Mouse (Mus musculus) Muller cell, postnatal 12 days (primary cell): ENCODE measurements around the gene Chmp6.

Source experiments
- DNase-seq: peaks from one replicate; pipeline ENCODE4 v3.0.0-alpha.2; 2015; ENCODE audit errors: inconsistent ontology term

The Chmp6 gene

GRCm38 (mm10) chr11:119958856-119959255 is 45.6 kb downstream of the Chmp6 start:
- DNase-seq, result no peak

- no peak for DNase-seq
These were observed 46.5 kb downstream of the Chmp6 start for GRCm38 (mm10) chr11:119959714-119960113.

- no peak for DNase-seq
These were observed 47.4 kb downstream of the Chmp6 start for GRCm38 (mm10) chr11:119960671-119961070.

- no peak for DNase-seq
These were observed 48.3 kb downstream of the Chmp6 start for GRCm38 (mm10) chr11:119961511-119961910.

- DNase-seq, result peak; percentile 51
These were observed 51.8 kb downstream of the Chmp6 start for GRCm38 (mm10) chr11:119965053-119965452.

GRCm38 (mm10) chr11:119966294-119966693 is 53.1 kb downstream of the Chmp6 start:
- DNase-seq, result no peak

- no peak for DNase-seq
These were observed 54.2 kb downstream of the Chmp6 start for GRCm38 (mm10) chr11:119967401-119967800.

GRCm38 (mm10) chr11:119967892-119968291 is 54.7 kb downstream of the Chmp6 start:
- DNase-seq, result no peak
